Mouse (Mus musculus) ES-Bruce4 (cell line): ENCODE measurements around the gene Fam149b. TPM values are rescaled to one million over a fixed set of nuclear protein-coding genes. Genes with fewer than 3 reads are reported as not detected.

Source experiments
- H3K27ac ChIP-seq: 2 replicates; pipeline ENCODE4 v1.5.1; 2012; ENCODE audit warnings: low read length, inconsistent platforms; ENCODE audit not compliant: insufficient read depth
- H3K27me3 ChIP-seq: 2 replicates; pipeline ENCODE4 v1.6.1; 2012; ENCODE audit warnings: mild to moderate bottlenecking, low read length, inconsistent platforms; ENCODE audit not compliant: control insufficient read depth, poor library complexity, insufficient read depth, severe bottlenecking
- H3K36me3 ChIP-seq: 2 replicates; pipeline ENCODE4 v1.6.1; 2012; ENCODE audit warnings: inconsistent platforms, mild to moderate bottlenecking, low read length, moderate library complexity; ENCODE audit not compliant: control insufficient read depth, poor library complexity, insufficient read depth, severe bottlenecking
- H3K4me1 ChIP-seq: one replicate; pipeline ENCODE4 v1.8.1; 2011; ENCODE audit warnings: low read length; ENCODE audit not compliant: control insufficient read depth, insufficient read depth
- H3K4me3 ChIP-seq: 2 replicates; pipeline ENCODE4 v1.5.1; 2011; ENCODE audit warnings: low read depth, mild to moderate bottlenecking, low read length
- H3K9ac ChIP-seq: 2 replicates; pipeline ENCODE4 v1.6.1; 2012; ENCODE audit warnings: low read depth, mild to moderate bottlenecking, inconsistent platforms; ENCODE audit not compliant: poor library complexity, severe bottlenecking
- H3K9me3 ChIP-seq: replicated peaks from 2 replicates; pipeline ENCODE4 v1.6.1; 2012; ENCODE audit warnings: mild to moderate bottlenecking, low read length, inconsistent platforms; ENCODE audit not compliant: control insufficient read depth, poor library complexity, insufficient read depth, severe bottlenecking
- CTCF ChIP-seq: IDR thresholded peaks from one replicate; pipeline ENCODE4 v1.8.1; 2011; ENCODE audit warnings: low read depth, low read length
- EP300 ChIP-seq: IDR thresholded peaks from 2 replicates; pipeline ENCODE4 v1.6.1; 2011; ENCODE audit warnings: low read depth, low read length; ENCODE audit not compliant: insufficient read depth
- POLR2A ChIP-seq: IDR thresholded peaks from one replicate; pipeline ENCODE4 v1.8.1; 2011; ENCODE audit warnings: low read length; ENCODE audit not compliant: insufficient read depth
- polyA plus RNA-seq: library from polyadenylated mRNA; stranded (reverse); fragments of >200 nt; gene quantifications from 2 replicates; pipeline ENCODE4 v1.2.4, GENCODE M21; 2011; ENCODE audit warnings: low read depth; ENCODE audit not compliant: missing spikeins, insufficient read depth, insufficient read length

Fam149b gene
- polyA plus RNA-seq, 1 experiment: 44.9 TPM

GRCm38 (mm10) chr14:20429833-20430232 lies 81.9 kb downstream of the Fam149b start:
- Histone ChIP-seq H3K9me3 (no peaks in the 10 kb centered on the region), H3K4me3 (no peak overlapping the region)

GRCm38 (mm10) chr14:20431726-20432125 lies 83.8 kb downstream of the Fam149b start:
- H3K9ac ChIP-seq: no peak overlapping the region
- H3K9me3 ChIP-seq: no peaks in the 10 kb centered on the region
- H3K36me3 ChIP-seq: no peaks in the 10 kb centered on the region
- H3K27ac ChIP-seq: no peak overlapping the region
- no peak for TF ChIP-seq EP300
- TF ChIP-seq CTCF: no peak
- TF ChIP-seq POLR2A: no peak
- H3K4me1 ChIP-seq: no peaks in the 10 kb centered on the region
- H3K27me3 ChIP-seq: no peaks in the 10 kb centered on the region
- no peak overlapping the region for H3K4me3 ChIP-seq

More at GRCm38 (mm10) chr14:20429833-20430232, 81.9 kb downstream of the Fam149b start:
- no peak overlapping the region for H3K27ac ChIP-seq
- no peaks in the 10 kb centered on the region for H3K36me3 ChIP-seq
- no peak for TF ChIP-seq POLR2A
- TF ChIP-seq EP300: no peak
- no peak for TF ChIP-seq CTCF
- no peaks in the 10 kb centered on the region for H3K27me3 ChIP-seq
- H3K9ac ChIP-seq: no peak overlapping the region
- H3K4me1 ChIP-seq: no peaks in the 10 kb centered on the region

- H3K9ac ChIP-seq: no peak overlapping the region
- H3K27ac ChIP-seq: no peak overlapping the region
- H3K27me3 ChIP-seq: no peaks in the 10 kb centered on the region
- H3K4me3 ChIP-seq: no peak overlapping the region
- H3K36me3 ChIP-seq: no peaks in the 10 kb centered on the region
- H3K4me1 ChIP-seq: no peaks in the 10 kb centered on the region
- no peaks in the 10 kb centered on the region for H3K9me3 ChIP-seq
- TF ChIP-seq EP300 (no peak), CTCF (no peak), POLR2A (no peak)
Observed at GRCm38 (mm10) chr14:20432420-20432819, 84.5 kb downstream of the Fam149b start.

Other genes with a start within 250 kb of the Fam149b start
- 3.5 and 5.8 TPM in 2 replicates for gene Saysd1, start 209.6 kb upstream of the Fam149b start, polyA plus RNA-seq
- 15.8 and 21.5 TPM in 2 replicates for gene Kcnk5, start 166.4 kb upstream of the Fam149b start, polyA plus RNA-seq
- not detected in 2 replicates for gene Kcnk16, start 79.0 kb upstream of the Fam149b start, polyA plus RNA-seq
- gene Nudt13, start 53.5 kb upstream of the Fam149b start, polyA plus RNA-seq: 14.0 and 16.1 TPM in 2 replicates
- 62.2 and 67.2 TPM in 2 replicates for gene Ecd, start within 50 bp of the Fam149b start, polyA plus RNA-seq
- gene Dnajc9, start 40.7 kb downstream of the Fam149b start, polyA plus RNA-seq: 107 and 121 TPM in 2 replicates
- 55.7 and 69.6 TPM in 2 replicates for gene Mrps16, start 45.5 kb downstream of the Fam149b start, polyA plus RNA-seq
- 0.50 and 2.1 TPM in 2 replicates for gene Cfap70, start 104.1 kb downstream of the Fam149b start, polyA plus RNA-seq
- 117 and 121 TPM in 2 replicates for gene Anxa7, start 132.0 kb downstream of the Fam149b start, polyA plus RNA-seq
- gene Mss51, start 148.7 kb downstream of the Fam149b start, polyA plus RNA-seq: 3.2 and 3.8 TPM in 2 replicates
- gene Ppp3cb, start 198.4 kb downstream of the Fam149b start, polyA plus RNA-seq: 105 and 118 TPM in 2 replicates